Mouse (Mus musculus): Measurements from ENCODE around the gene Angptl2. TPM values are rescaled to one million over a fixed set of nuclear protein-coding genes. Genes with fewer than 3 reads are reported as not detected.

Angptl2 gene
- polyA plus RNA-seq, 1 experiment from 2014 or later: 59.5 TPM

DNA sequence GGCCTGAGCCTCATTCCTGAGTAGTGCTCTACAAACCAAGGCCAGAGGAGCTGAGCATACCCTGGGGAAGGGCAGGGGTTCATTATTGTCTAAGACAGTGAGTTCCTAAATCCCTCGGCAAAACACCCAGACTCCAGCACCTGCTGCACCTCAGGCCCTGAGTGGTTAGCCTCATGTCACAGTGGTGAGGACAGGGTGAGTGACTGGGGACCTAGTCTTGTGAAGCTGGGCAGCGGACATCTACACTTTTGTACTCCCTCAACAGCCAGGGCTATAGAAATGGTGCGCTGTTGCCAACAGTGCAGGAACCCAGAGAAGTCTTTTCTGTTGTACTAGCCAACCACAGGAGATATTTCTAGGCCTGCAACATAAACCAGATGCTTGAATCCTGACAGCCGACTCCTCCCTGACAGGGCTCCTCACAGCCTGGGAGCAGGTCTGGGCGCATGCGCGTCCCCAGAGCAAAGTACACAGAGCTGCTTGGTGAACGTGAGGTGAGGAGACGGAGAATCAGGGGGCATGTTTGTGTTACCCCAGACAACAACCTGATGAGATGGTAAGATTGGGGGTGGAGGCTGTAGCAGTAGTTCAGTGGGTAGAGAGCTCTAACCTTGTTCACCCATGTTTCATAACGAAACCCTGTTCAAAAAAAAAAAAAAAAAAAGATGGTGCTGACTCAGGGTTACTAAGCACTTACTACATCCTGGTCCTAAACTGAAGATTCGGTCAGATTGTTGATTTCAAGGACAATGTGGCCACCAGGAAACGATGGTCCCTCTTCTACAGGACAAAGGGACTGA is 38.2 kb upstream of the Angptl2 start:
- Histone ChIP-seq H3K27me3 (ENCODE audit: control insufficient read depth, insufficient read depth, low read length) (no peaks in the 10 kb centered on the region), H3K4me3 (replicated peaks; ENCODE audit: low read length) (no peak overlapping the region), H3K4me1 (ENCODE audit: control insufficient read depth, insufficient read depth, low read length) (peaks cover 24% of the 10 kb centered on the region), H3K36me3 (ENCODE audit: control insufficient read depth, insufficient read depth, low read length) (no peaks in the 10 kb centered on the region), H3K9ac (ENCODE audit: low read length) (peak overlapping the region; percentile 38), H3K9me3 (replicated peaks; ENCODE audit: control insufficient read depth, low read length) (no peaks in the 10 kb centered on the region), H3K27ac (ENCODE audit: low read length) (peak overlapping the region; percentile 69), H3K4me2 (ENCODE audit: low read depth, low read length) (0 out of 2 replicates have a peak overlapping the region, but pooled peaks have one; percentile 13)
- 43% methylated on average over 12 of the region's 12 CpGs for WGBS
- ATAC-seq (ENCODE audit: insufficient read depth, low FRiP score): peak; percentile 60; the same call in 1 of the 2 replicates

DNA sequence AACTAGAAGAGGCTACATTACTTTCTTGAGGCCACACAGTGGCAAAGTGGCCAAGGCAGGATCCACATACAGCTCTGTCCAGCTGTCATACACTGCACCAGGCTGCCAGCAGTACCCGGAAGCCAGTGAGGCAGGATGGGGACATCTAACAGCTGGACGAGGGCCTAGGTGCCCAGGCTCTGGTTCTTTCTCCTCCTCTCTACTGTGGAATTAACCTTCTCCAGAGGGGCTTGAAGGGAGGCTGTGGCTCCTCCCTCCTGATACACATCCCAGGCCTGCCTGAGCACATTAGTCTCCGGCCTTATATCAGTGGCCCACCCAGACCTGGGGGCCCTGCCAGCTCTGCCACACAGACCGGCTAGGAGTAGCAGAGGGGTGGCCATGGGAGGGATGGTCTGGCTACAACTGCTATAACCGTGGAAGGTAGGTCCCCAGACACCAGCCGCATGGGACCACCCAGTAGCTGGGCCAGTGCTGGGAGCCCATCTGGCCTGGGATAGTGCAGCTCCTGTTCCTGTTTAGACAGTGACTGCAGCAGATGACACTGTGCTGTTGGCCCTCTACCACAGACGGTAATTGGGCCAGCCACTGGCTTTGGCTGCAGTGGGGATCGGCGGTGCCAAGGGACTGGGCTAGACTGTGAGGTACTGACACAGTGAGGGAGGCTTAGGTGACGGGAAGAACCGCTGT is 37.5 kb upstream of the Angptl2 start:
- Histone ChIP-seq H3K27me3 (ENCODE audit: control insufficient read depth, insufficient read depth, low read length) (no peaks in the 10 kb centered on the region), H3K9me3 (replicated peaks; ENCODE audit: control insufficient read depth, low read length) (no peaks in the 10 kb centered on the region), H3K4me1 (ENCODE audit: control insufficient read depth, insufficient read depth, low read length) (peaks cover 24% of the 10 kb centered on the region), H3K4me3 (replicated peaks; ENCODE audit: low read length) (no peak overlapping the region), H3K9ac (ENCODE audit: low read length) (no peak overlapping the region), H3K4me2 (ENCODE audit: low read depth, low read length) (peak overlapping the region; percentile 13; the same call in 1 of the 2 replicates), H3K36me3 (ENCODE audit: control insufficient read depth, insufficient read depth, low read length) (no peaks in the 10 kb centered on the region), H3K27ac (ENCODE audit: low read length) (peak overlapping the region; percentile 69)
- 52% methylated on average over 11 of the region's 11 CpGs for WGBS
- ATAC-seq (ENCODE audit: insufficient read depth, low FRiP score): peak; percentile 59

- Histone ChIP-seq H3K9ac (ENCODE audit: low read length) (0 out of 2 replicates have a peak overlapping the region, but pooled peaks have one; percentile 25), H3K9me3 (replicated peaks; ENCODE audit: control insufficient read depth, low read length) (no peaks in the 10 kb centered on the region), H3K4me1 (ENCODE audit: control insufficient read depth, insufficient read depth, low read length) (peaks cover 24% of the 10 kb centered on the region), H3K27ac (ENCODE audit: low read length) (peak overlapping the region; percentile 69), H3K36me3 (ENCODE audit: control insufficient read depth, insufficient read depth, low read length) (no peaks in the 10 kb centered on the region), H3K4me2 (ENCODE audit: low read depth, low read length) (no peak overlapping the region), H3K4me3 (replicated peaks; ENCODE audit: low read length) (no peak overlapping the region), H3K27me3 (ENCODE audit: control insufficient read depth, insufficient read depth, low read length) (no peaks in the 10 kb centered on the region)
- 74% methylated on average over 14 of the region's 14 CpGs for WGBS
- ATAC-seq (ENCODE audit: insufficient read depth, low FRiP score): no peak
These were observed 36.5 kb upstream of the Angptl2 start for GRCm38 (mm10) chr2:33179171-33179929.

- peaks cover 24% of the 10 kb centered on the region for H3K4me1 ChIP-seq (ENCODE audit: control insufficient read depth, insufficient read depth, low read length)
- ATAC-seq (ENCODE audit: insufficient read depth, low FRiP score): peak; percentile 50; the same call in 1 of the 2 replicates
- WGBS: 47% methylated on average over 16 of the region's 16 CpGs
These were observed 35.8 kb upstream of the Angptl2 start for GRCm38 (mm10) chr2:33179930-33180630.

DNA sequence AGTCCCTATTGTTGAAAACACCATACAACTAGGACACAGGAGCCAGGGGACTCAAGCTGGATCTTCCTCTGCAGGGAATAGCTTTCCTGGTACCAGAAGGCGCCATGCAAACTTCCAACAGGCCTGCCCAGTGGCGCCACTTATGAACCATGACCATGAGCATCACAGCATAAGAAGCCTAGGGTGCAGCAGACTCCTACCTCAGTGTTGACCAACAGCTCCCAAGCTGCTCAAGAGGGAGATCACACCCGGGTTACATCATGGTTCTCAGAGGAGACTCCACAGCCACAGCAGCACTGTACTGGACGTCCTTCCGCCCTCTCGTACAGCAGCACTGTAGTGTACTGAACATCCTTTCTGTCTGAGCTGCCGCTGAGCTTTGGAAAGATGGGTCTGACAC is 32.5 kb upstream of the Angptl2 start:
- no peak overlapping the region for H3K9ac ChIP-seq (ENCODE audit: low read length)
- H3K27ac ChIP-seq (ENCODE audit: low read length): no peak overlapping the region
- no peaks in the 10 kb centered on the region for H3K36me3 ChIP-seq (ENCODE audit: control insufficient read depth, insufficient read depth, low read length)
- H3K4me1 ChIP-seq (ENCODE audit: control insufficient read depth, insufficient read depth, low read length): peaks cover 10% of the 10 kb centered on the region
- no peak for ATAC-seq (ENCODE audit: insufficient read depth, low FRiP score)
- H3K27me3 ChIP-seq (ENCODE audit: control insufficient read depth, insufficient read depth, low read length): no peaks in the 10 kb centered on the region
- H3K9me3 ChIP-seq (replicated peaks; ENCODE audit: control insufficient read depth, low read length): no peaks in the 10 kb centered on the region
- no peak overlapping the region for H3K4me3 ChIP-seq (replicated peaks; ENCODE audit: low read length)
- WGBS: 93% methylated on average over 7 of the region's 7 CpGs
- no peak overlapping the region for H3K4me2 ChIP-seq (ENCODE audit: low read depth, low read length)

More at GRCm38 (mm10) chr2:33179930-33180630, 35.8 kb upstream of the Angptl2 start:
- Histone ChIP-seq H3K9ac (ENCODE audit: low read length) (no peak overlapping the region), H3K4me2 (ENCODE audit: low read depth, low read length) (no peak overlapping the region), H3K27me3 (ENCODE audit: control insufficient read depth, insufficient read depth, low read length) (no peaks in the 10 kb centered on the region), H3K4me3 (replicated peaks; ENCODE audit: low read length) (no peak overlapping the region), H3K9me3 (replicated peaks; ENCODE audit: control insufficient read depth, low read length) (no peaks in the 10 kb centered on the region), H3K27ac (ENCODE audit: low read length) (peak overlapping the region; percentile 69), H3K36me3 (ENCODE audit: control insufficient read depth, insufficient read depth, low read length) (no peaks in the 10 kb centered on the region)

DNA sequence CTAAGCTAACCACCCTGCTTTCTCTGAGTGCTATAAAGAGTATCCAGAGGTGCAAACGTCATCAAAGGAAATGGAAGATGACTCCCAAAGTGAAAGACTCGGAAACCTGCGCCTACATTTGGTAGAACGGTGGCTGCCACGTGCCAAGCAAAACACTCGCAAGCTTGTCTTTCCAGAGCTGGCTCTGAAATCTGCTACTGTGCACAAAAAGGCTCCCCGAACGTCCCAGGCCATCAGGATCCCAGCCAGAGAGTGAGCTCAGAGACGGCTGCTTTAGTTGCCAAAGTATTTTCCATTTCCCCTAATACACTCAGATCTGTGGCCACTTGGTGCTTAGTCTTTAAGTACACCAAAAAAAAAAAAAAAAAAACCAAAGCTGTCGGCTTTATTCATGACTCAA is 31.2 kb upstream of the Angptl2 start:
- WGBS: 72% methylated on average over 10 of the region's 10 CpGs
- Histone ChIP-seq H3K27me3 (ENCODE audit: control insufficient read depth, insufficient read depth, low read length) (no peaks in the 10 kb centered on the region), H3K4me3 (replicated peaks; ENCODE audit: low read length) (no peak overlapping the region), H3K36me3 (ENCODE audit: control insufficient read depth, insufficient read depth, low read length) (no peaks in the 10 kb centered on the region), H3K9me3 (replicated peaks; ENCODE audit: control insufficient read depth, low read length) (no peaks in the 10 kb centered on the region), H3K27ac (ENCODE audit: low read length) (no peak overlapping the region), H3K9ac (ENCODE audit: low read length) (no peak overlapping the region), H3K4me1 (ENCODE audit: control insufficient read depth, insufficient read depth, low read length) (peaks cover 5% of the 10 kb centered on the region), H3K4me2 (ENCODE audit: low read depth, low read length) (no peak overlapping the region)
- ATAC-seq (ENCODE audit: insufficient read depth, low FRiP score): no peak

DNA sequence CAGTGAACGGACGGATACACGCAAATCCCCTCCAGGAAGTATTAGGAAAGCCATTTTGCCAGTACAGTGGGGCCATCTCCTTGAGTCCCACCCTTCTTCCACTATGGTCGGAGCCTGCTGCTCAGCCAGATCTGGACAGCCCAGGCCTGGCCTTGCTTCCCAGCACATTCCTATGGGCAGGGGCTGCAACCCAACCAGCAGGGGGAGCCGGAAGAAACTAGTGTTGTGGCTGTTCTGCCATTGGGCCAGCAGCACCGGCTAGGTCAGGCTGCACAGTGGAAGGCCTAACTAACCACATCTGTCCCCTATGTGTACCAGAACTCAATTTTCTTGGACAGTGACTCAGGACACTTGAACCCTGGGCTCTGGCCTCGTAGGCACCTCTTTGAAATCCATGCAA is 30.6 kb upstream of the Angptl2 start:
- no peak overlapping the region for H3K4me2 ChIP-seq (ENCODE audit: low read depth, low read length)
- no peak overlapping the region for H3K4me3 ChIP-seq (replicated peaks; ENCODE audit: low read length)
- no peak for ATAC-seq (ENCODE audit: insufficient read depth, low FRiP score)
- H3K9ac ChIP-seq (ENCODE audit: low read length): no peak overlapping the region
- no peaks in the 10 kb centered on the region for H3K27me3 ChIP-seq (ENCODE audit: control insufficient read depth, insufficient read depth, low read length)
- H3K36me3 ChIP-seq (ENCODE audit: control insufficient read depth, insufficient read depth, low read length): no peaks in the 10 kb centered on the region
- no peaks in the 10 kb centered on the region for H3K9me3 ChIP-seq (replicated peaks; ENCODE audit: control insufficient read depth, low read length)
- no peak overlapping the region for H3K27ac ChIP-seq (ENCODE audit: low read length)
- peaks cover 5% of the 10 kb centered on the region for H3K4me1 ChIP-seq (ENCODE audit: control insufficient read depth, insufficient read depth, low read length)
- 73% methylated on average over 7 of the region's 7 CpGs for whole genome bisulfite sequencing

DNA sequence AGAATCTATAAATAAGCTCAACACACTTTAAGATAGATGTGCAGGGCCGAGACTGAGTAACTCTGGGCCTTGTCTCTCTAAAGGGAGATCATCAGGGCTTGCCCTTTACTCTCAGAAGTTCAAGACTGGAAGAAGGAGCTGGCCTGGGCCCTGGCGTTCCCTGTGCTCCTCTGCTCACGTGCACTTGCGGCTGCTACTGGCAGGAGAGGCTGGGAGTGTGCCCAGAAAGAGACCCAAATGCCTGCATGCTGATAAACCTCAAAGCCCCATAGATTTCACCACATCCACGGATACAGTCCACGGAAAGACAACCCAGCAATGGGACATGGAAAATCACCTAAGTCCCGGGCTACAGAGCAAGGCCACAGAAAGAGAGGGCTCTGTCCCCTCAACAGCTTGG is 29.4 kb upstream of the Angptl2 start:
- Histone ChIP-seq H3K4me2 (ENCODE audit: low read depth, low read length) (no peak overlapping the region), H3K4me1 (ENCODE audit: control insufficient read depth, insufficient read depth, low read length) (peaks cover 5% of the 10 kb centered on the region), H3K4me3 (replicated peaks; ENCODE audit: low read length) (no peak overlapping the region), H3K9me3 (replicated peaks; ENCODE audit: control insufficient read depth, low read length) (no peaks in the 10 kb centered on the region), H3K27ac (ENCODE audit: low read length) (no peak overlapping the region), H3K9ac (ENCODE audit: low read length) (no peak overlapping the region), H3K36me3 (ENCODE audit: control insufficient read depth, insufficient read depth, low read length) (no peaks in the 10 kb centered on the region), H3K27me3 (ENCODE audit: control insufficient read depth, insufficient read depth, low read length) (no peaks in the 10 kb centered on the region)
- no peak for ATAC-seq (ENCODE audit: insufficient read depth, low FRiP score)
- WGBS: 63% methylated on average over 7 of the region's 7 CpGs
